Mouse (Mus musculus): ENCODE data around the gene Slc30a1. TPM values are rescaled to one million over a fixed set of nuclear protein-coding genes. Genes with fewer than 3 reads are reported as not detected.

The Slc30a1 gene
- polyA plus RNA-seq, 1 experiment, result 22.9 TPM

GRCm38 (mm10) chr1:191894857-191895256, 11.7 kb upstream of the Slc30a1 start:
- Histone ChIP-seq H3K36me3 (replicated peaks; ENCODE audit: low read length) (peaks cover 8% of the 10 kb centered on the region), H3K4me1 (peaks cover 74% of the 10 kb centered on the region), H3K27me3 (replicated peaks) (peaks cover 68% of the 10 kb centered on the region), H3K4me3 (replicated peaks) (no peak overlapping the region), H3K9me3 (no peaks in the 10 kb centered on the region)
- TF ChIP-seq FLI1 (IDR thresholded peaks at IDR 0.05; ENCODE audit: low read length) (no peak), GATA1 (IDR thresholded peaks at IDR 0.05; ENCODE audit: borderline replicate concordance, low read length) (no peak)

- no peak overlapping the region for H3K4me3 ChIP-seq (replicated peaks)
- H3K4me1 ChIP-seq, result peaks cover 78% of the 10 kb centered on the region
- H3K9me3 ChIP-seq, result no peaks in the 10 kb centered on the region
- peaks cover 10% of the 10 kb centered on the region for H3K36me3 ChIP-seq (replicated peaks; ENCODE audit: low read length)
- H3K27me3 ChIP-seq (replicated peaks), result peaks cover 72% of the 10 kb centered on the region
- TF ChIP-seq GATA1 (IDR thresholded peaks at IDR 0.05; ENCODE audit: borderline replicate concordance, low read length) (no peak), FLI1 (IDR thresholded peaks at IDR 0.05; ENCODE audit: low read length) (no peak)
Measured at GRCm38 (mm10) chr1:191896806-191897552, 9.6 kb upstream of the Slc30a1 start.

- Histone ChIP-seq H3K9me3 (no peaks in the 10 kb centered on the region), H3K4me3 (replicated peaks) (peak overlapping the region; percentile 100), H3K27me3 (replicated peaks) (peaks cover 14% of the 10 kb centered on the region), H3K4me1 (peaks cover 77% of the 10 kb centered on the region), H3K36me3 (replicated peaks; ENCODE audit: low read length) (peaks cover 39% of the 10 kb centered on the region)
- TF ChIP-seq FLI1 (IDR thresholded peaks at IDR 0.05; ENCODE audit: low read length) (no peak), GATA1 (IDR thresholded peaks at IDR 0.05; ENCODE audit: borderline replicate concordance, low read length) (no peak)
Measured at GRCm38 (mm10) chr1:191905637-191906533, 682 bp upstream of the Slc30a1 start.

GRCm38 (mm10) chr1:191907431-191907810, 854 bp downstream of the Slc30a1 start:
- peak overlapping the region; percentile 100 for H3K4me3 ChIP-seq (replicated peaks)
- H3K4me1 ChIP-seq, result peaks cover 70% of the 10 kb centered on the region
- no peaks in the 10 kb centered on the region for H3K9me3 ChIP-seq
- H3K36me3 ChIP-seq (replicated peaks; ENCODE audit: low read length), result peaks cover 52% of the 10 kb centered on the region
- H3K27me3 ChIP-seq (replicated peaks), result peaks cover 3% of the 10 kb centered on the region
- TF ChIP-seq FLI1 (IDR thresholded peaks at IDR 0.05; ENCODE audit: low read length) (no peak), GATA1 (IDR thresholded peaks at IDR 0.05; ENCODE audit: borderline replicate concordance, low read length) (no peak)

GRCm38 (mm10) chr1:191908906-191909305, 2.3 kb downstream of the Slc30a1 start:
- Histone ChIP-seq H3K36me3 (replicated peaks; ENCODE audit: low read length) (peaks cover 67% of the 10 kb centered on the region), H3K4me3 (replicated peaks) (peak overlapping the region; percentile 100), H3K4me1 (peaks cover 65% of the 10 kb centered on the region), H3K27me3 (replicated peaks) (peaks cover 3% of the 10 kb centered on the region), H3K9me3 (no peaks in the 10 kb centered on the region)
- TF ChIP-seq GATA1 (IDR thresholded peaks at IDR 0.05; ENCODE audit: borderline replicate concordance, low read length), result no peak

GRCm38 (mm10) chr1:191909316-191909715, 2.7 kb downstream of the Slc30a1 start:
- H3K9me3 ChIP-seq, result no peaks in the 10 kb centered on the region

GRCm38 (mm10) chr1:191910646-191911045, 4.1 kb downstream of the Slc30a1 start:
- Histone ChIP-seq H3K36me3 (replicated peaks; ENCODE audit: low read length) (peaks cover 77% of the 10 kb centered on the region), H3K27me3 (replicated peaks) (peaks cover 7% of the 10 kb centered on the region), H3K4me3 (replicated peaks) (peak overlapping the region; percentile 100), H3K4me1 (peaks cover 60% of the 10 kb centered on the region), H3K9me3 (no peaks in the 10 kb centered on the region)
- TF ChIP-seq GATA1 (IDR thresholded peaks at IDR 0.05; ENCODE audit: borderline replicate concordance, low read length), result no peak
- no peak for TF ChIP-seq FLI1 (IDR thresholded peaks at IDR 0.05; ENCODE audit: low read length)

More at GRCm38 (mm10) chr1:191909316-191909715, 2.7 kb downstream of the Slc30a1 start:
- peaks cover 70% of the 10 kb centered on the region for H3K36me3 ChIP-seq (replicated peaks; ENCODE audit: low read length)
- TF ChIP-seq FLI1 (IDR thresholded peaks at IDR 0.05; ENCODE audit: low read length) (no peak), GATA1 (IDR thresholded peaks at IDR 0.05; ENCODE audit: borderline replicate concordance, low read length) (no peak)
- H3K27me3 ChIP-seq (replicated peaks), result peaks cover 4% of the 10 kb centered on the region
- H3K4me3 ChIP-seq (replicated peaks), result peak overlapping the region; percentile 100
- H3K4me1 ChIP-seq, result peaks cover 64% of the 10 kb centered on the region

GRCm38 (mm10) chr1:191911067-191911668, 4.6 kb downstream of the Slc30a1 start:
- Histone ChIP-seq H3K4me3 (replicated peaks) (peak overlapping the region; percentile 100), H3K9me3 (no peaks in the 10 kb centered on the region), H3K27me3 (replicated peaks) (peaks cover 10% of the 10 kb centered on the region), H3K4me1 (peaks cover 59% of the 10 kb centered on the region), H3K36me3 (replicated peaks; ENCODE audit: low read length) (peaks cover 77% of the 10 kb centered on the region)
- no peak for TF ChIP-seq GATA1 (IDR thresholded peaks at IDR 0.05; ENCODE audit: borderline replicate concordance, low read length)
- TF ChIP-seq FLI1 (IDR thresholded peaks at IDR 0.05; ENCODE audit: low read length), result no peak

GRCm38 (mm10) chr1:191914647-191915046, 8.1 kb downstream of the Slc30a1 start:
- TF ChIP-seq GATA1 (IDR thresholded peaks at IDR 0.05; ENCODE audit: borderline replicate concordance, low read length) (no peak), FLI1 (IDR thresholded peaks at IDR 0.05; ENCODE audit: low read length) (no peak)
- Histone ChIP-seq H3K4me3 (replicated peaks) (peak overlapping the region; percentile 67), H3K9me3 (no peaks in the 10 kb centered on the region), H3K4me1 (peaks cover 53% of the 10 kb centered on the region), H3K36me3 (replicated peaks; ENCODE audit: low read length) (peaks cover 52% of the 10 kb centered on the region), H3K27me3 (replicated peaks) (peaks cover 32% of the 10 kb centered on the region)
